Mouse (Mus musculus): Measurements from ENCODE around the gene Apeh.
A peak's percentile ranks its signal among the peaks of the same experiment; 100 is the strongest.

Gene Apeh

DNA sequence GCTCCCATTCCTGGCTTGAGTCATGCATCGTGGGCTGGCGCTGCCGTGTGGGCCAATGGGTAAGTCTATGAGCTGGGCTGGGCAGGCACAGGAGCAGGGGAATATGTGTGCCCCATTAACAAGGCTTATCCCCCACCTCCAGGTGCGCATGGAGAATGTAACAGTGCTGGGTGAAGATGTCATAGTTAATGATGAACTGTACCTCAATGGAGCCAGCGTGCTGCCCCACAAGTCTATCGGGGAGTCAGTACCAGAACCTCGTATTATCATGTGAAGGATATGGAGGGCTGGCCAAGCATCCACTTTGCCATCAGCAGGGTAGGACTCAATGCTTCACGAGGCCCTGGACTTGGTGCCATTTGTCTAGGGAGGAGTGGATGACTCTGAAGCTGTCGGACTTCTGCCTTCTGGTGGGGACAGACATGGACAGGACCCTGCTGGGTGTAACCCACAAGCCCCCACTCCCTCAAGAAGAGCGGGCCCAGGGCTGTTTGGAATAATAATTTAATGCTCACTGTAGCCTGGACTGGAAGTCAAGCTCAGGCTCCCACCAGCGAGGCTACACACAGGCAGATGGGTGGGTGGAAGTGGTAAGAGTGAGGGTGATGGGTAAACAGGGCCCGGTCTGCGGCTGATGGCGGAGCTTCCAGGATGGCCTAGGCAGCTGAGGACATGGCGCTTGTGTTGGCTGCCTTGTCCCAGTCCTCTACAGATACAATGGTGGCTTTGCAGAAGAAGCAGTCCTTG is 43.0 kb downstream of the Apeh start:
- no peak for DNase-seq (ENCODE audit: low spot score)

DNA sequence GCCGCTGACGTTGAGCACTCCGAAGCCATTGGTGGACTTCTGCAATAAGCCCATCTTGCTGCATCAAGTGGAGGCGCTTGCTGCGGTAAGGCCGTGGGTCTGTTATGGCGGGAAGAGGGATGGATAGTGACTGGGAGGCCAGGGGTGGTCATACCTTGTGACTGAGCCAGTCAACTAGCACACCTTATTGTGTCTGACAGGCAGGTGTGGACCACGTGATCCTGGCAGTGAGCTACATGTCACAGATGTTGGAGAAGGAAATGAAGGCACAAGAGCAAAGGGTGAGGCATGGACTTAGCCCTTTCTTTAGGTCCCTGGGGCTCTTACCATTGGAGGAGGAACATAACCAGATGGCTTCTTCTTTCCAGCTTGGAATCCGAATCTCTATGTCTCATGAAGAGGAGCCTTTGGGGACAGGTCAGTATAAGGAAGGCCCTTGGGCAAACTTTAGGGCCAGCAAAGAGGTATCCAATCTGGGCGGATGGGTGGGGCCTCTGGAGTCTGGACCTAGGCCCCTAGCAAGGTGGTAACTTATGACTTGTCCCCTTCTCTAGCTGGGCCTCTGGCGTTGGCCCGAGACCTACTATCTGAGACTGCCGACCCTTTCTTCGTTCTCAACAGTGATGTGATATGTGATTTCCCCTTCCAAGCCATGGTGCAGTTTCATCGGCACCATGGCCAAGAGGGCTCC is 44.7 kb downstream of the Apeh start:
- no peak for DNase-seq (ENCODE audit: low spot score)

DNA sequence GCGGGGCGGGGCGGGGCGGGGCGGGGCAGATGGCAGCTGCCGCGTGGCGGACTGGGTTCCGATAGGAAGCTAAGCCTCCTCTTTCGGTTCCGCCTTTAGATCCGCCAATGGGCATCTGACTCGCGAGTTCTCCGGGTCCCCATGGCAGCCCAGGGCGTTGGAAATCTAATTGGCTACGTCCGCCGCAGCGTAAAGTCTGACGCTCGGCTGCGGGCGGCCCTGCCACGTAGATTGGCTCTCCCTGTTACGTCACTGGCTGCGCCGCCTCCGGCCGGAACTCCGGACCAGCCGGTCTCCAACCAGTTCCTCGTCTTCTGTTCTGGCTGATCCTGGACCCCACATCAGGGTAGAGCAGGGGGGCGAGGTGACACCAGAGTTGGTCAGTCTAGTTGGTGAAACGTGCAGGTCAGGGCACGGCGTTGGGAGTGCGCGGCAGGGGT is 45.4 kb downstream of the Apeh start, which contains the start of gene Gmppb:
Gene Gmppb, plus strand, starts transcription at position 227 of the 440 bp plus-strand sequence.
- peak; percentile 80 for DNase-seq (ENCODE audit: low spot score)

DNA sequence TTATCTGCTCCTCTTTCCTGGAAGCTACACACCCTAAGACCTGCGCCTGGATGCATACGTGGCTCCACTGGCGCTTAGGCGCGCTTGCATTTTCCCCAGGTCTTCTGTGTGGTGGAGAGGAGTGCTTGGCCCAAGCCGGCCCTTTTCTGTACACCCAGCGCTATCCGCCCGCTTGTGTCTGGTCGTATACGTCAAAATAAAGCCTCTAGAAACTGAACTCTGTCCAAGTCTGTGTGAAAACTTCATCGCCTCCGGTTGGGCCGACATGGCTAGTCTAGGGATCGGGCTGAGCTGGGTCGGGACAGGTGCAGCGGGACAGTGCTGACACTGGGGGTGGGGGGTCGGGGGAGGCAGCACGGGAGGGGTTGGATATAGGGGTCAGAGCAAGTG is 45.8 kb downstream of the Apeh start:
- no peak for DNase-seq (ENCODE audit: low spot score)

DNA sequence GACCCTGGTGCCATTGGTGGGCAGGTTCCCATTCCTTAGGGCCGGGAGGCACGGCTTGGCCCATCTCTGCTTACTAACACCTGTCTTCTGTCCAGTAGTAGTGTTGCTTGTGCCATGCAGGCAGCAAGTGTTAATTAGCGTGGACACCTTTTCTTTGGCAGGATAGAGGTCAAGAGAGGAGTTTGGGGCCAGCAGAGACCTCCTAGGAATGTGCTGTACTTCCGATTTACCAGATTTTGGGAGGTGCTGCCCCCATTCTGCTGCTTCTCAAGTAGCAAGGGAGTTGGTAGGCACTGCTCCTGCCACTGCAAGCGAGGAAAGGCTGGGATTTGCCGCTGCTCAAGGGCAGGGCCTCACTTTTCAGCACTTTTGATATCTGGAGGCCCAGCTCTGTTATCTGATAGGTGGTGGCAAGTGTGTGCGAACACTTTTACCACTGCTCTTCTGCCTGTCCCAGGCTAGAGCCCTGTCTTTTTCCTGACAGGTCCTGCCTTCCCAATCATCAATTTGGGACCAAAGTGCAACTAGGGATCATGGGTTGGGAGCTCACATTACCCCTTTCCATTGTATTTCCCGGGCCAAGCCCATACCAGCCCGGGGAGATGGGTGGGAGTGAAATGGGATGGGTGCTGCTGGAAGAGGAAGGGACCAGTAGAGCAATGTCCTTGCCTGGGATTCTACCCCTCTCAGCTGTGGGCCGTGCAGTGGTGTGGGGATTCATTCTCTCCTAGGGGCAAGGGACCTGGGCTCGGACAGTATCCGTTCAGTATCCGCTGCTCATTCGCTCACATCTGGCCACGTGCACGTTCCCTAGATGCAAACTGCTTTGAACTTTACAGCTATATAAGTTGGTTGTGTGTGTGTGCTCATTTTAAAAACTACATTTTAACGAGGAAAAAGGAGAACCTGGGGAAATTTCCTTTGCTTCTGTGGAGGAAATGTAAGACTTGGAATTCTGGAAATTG is 46.5 kb downstream of the Apeh start:
- DNase-seq (ENCODE audit: low spot score) = no peak

DNA sequence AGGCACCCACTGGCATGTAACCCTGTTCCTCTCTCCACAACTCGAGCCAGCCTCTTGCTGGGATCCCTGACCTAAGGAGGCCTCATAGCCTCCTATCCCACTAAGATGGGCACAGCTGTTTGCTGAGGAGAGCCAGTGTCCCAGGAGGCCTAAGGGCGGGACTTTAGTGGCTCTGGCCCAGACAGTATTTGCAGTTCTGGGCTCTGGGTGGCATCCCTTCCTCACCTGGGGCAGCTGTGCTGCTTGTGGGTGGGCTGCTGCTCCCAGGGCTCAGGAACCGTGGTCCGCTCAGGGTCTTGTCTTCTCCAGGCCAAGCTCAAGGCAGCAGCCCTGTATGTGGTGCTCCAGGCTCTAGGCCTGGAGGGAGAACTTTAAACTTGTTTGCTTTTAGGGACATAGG is 47.8 kb downstream of the Apeh start:
- no peak for DNase-seq (ENCODE audit: low spot score)

DNA sequence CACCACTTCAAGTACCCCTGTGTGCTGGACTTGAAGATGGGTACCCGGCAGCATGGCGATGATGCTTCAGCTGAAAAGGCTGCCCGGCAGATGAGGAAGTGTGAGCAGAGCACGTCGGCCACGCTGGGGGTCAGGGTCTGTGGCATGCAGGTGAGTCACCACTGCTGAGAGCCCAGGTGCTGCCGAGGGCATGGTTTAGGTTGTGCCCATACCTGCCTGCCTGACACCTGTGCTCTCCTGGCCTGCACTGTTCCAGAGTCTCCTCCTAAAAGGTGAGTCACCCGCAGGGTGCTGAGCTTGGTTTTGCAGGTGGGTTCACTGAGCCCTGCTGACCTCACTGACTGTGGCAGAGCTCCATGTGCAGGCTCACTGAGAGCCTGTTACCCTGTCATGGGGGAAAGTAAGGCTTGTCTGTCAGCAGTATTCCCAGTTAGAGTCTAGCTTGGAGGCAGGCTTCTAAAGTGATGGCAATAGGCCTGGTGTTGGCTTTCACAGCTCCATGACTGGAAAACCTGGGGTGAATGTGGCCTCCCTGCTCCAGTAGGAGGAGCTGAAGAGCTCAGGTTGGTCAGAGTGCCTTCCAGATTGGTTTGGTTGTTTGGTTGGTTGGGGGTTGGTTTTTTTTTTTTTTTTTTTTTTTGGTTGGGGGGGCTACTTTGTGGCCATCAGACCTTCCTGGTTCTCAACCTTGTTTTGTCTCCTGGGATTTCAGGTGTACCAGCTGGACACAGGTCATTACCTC is 49.5 kb downstream of the Apeh start:
- DNase-seq (ENCODE audit: low spot score) = no peak
